Mouse (Mus musculus) CH12.LX (cell line): ENCODE results near the gene Gas2l2. TPM values are rescaled to one million over a fixed set of nuclear protein-coding genes. Genes with fewer than 3 reads are reported as not detected.

ENCODE experiments used
- DNase-seq: peaks from one replicate; pipeline ENCODE4 v3.0.0-alpha.2; 2013; ENCODE audit errors: extremely low read depth
- H3K27ac ChIP-seq: 2 replicates; pipeline ENCODE4 v1.5.1; 2012; ENCODE audit warnings: low read depth, mild to moderate bottlenecking, control low read depth, moderate library complexity; ENCODE audit not compliant: insufficient read depth
- H3K27me3 ChIP-seq: replicated peaks from 2 replicates; pipeline ENCODE3; 2012; ENCODE audit warnings: inconsistent platforms
- H3K36me3 ChIP-seq, 2 experiments: replicated peaks in 1 of 2; 2 replicates each; pipeline versions ENCODE3 to v1.6.1; 2012; ENCODE audit warnings: inconsistent platforms in 1 of 2, low read length in 1 of 2, mild to moderate bottlenecking in 1 of 2, mixed read lengths in 1 of 2, moderate library complexity in 1 of 2; ENCODE audit not compliant: control insufficient read depth in 1 of 2, insufficient read depth in 1 of 2
- H3K4me1 ChIP-seq, 2 experiments: 2 replicates each; pipeline ENCODE4 v1.6.1; 2012; ENCODE audit warnings: inconsistent platforms in 1 of 2, moderate library complexity in 1 of 2; ENCODE audit not compliant: insufficient read depth in 2 of 2, control insufficient read depth in 1 of 2
- H3K4me2 ChIP-seq: 2 replicates; pipeline ENCODE4 v1.6.1; 2012; ENCODE audit warnings: low read depth, mild to moderate bottlenecking, control low read depth; ENCODE audit not compliant: poor library complexity, insufficient read depth, severe bottlenecking
- H3K4me3 ChIP-seq, 3 experiments: fragments of 150-350 bp in 1 of 3; sonication (generic) in 1 of 3; replicated peaks in 1 of 3; 2 replicates each; pipeline versions ENCODE3 to v1.5.1; 2011 to 2012; ENCODE audit warnings: low read depth in 2 of 3, low read length in 2 of 3, mild to moderate bottlenecking in 2 of 3, moderate library complexity in 2 of 3, control low read depth in 1 of 3, improper control_type of control experiment in 1 of 3, inconsistent platforms in 1 of 3, mixed read lengths in 1 of 3; ENCODE audit not compliant: poor library complexity in 1 of 3
- H3K79me2 ChIP-seq: replicated peaks from 2 replicates; pipeline ENCODE4 v1.6.1; 2012; ENCODE audit warnings: mild to moderate bottlenecking, moderate library complexity; ENCODE audit not compliant: control insufficient read depth, poor library complexity, insufficient read depth, severe bottlenecking; ENCODE audit errors: extremely low read depth
- H3K9ac ChIP-seq: 2 replicates; pipeline ENCODE4 v1.6.1; 2012; ENCODE audit warnings: low read depth, mild to moderate bottlenecking, control low read depth, moderate library complexity; ENCODE audit not compliant: insufficient read depth
- H3K9me3 ChIP-seq: replicated peaks from 2 replicates; pipeline ENCODE3; 2012; ENCODE audit warnings: low read length, inconsistent platforms, mixed read lengths
- BHLHE40 ChIP-seq: IDR thresholded peaks from 2 replicates; pipeline ENCODE4 v1.6.1; 2011; ENCODE audit warnings: mild to moderate bottlenecking, low read depth, low read length, improper control_type of control experiment
- CHD2 ChIP-seq: IDR thresholded peaks from 2 replicates; pipeline ENCODE4 v1.6.1; 2011; ENCODE audit warnings: low read length, improper control_type of control experiment
- E2F4 ChIP-seq: IDR thresholded peaks from 2 replicates; pipeline ENCODE4 v1.6.1; 2011; ENCODE audit warnings: low read depth, low read length, improper control_type of control experiment; ENCODE audit not compliant: insufficient replicate concordance
- EP300 ChIP-seq: IDR thresholded peaks from 2 replicates; pipeline ENCODE4 v1.6.1; 2011; ENCODE audit warnings: low read length, improper control_type of control experiment
- MAFK ChIP-seq: IDR thresholded peaks from 2 replicates; pipeline ENCODE4 v1.6.1; 2011; ENCODE audit warnings: low read length, improper control_type of control experiment; ENCODE audit not compliant: insufficient replicate concordance
- MEF2A ChIP-seq: IDR thresholded peaks from 2 replicates; pipeline ENCODE4 v1.6.1; 2014; ENCODE audit warnings: low read depth, mild to moderate bottlenecking, inconsistent platforms, low read length, improper control_type of control experiment, borderline replicate concordance
- RCOR1 ChIP-seq: conservative IDR thresholded peaks from 2 replicates; pipeline ENCODE4 v1.6.1; 2012; ENCODE audit warnings: low read depth, mild to moderate bottlenecking, inconsistent platforms, low read length, improper control_type of control experiment
- SMC3 ChIP-seq: IDR thresholded peaks from 2 replicates; pipeline ENCODE4 v1.6.1; 2011; ENCODE audit warnings: low read depth, low read length, improper control_type of control experiment
- USF1 ChIP-seq: IDR thresholded peaks from 2 replicates; pipeline ENCODE4 v1.6.1; 2014; ENCODE audit warnings: low read depth, mild to moderate bottlenecking, inconsistent platforms, low read length, improper control_type of control experiment
- USF2 ChIP-seq: conservative IDR thresholded peaks from 2 replicates; pipeline ENCODE4 v1.6.1; 2011; ENCODE audit warnings: low read depth, low read length, improper control_type of control experiment
- dilution Hi-C: fragments of 300-500 bp; cut with MboI; formaldehyde crosslinking; loops from 2 replicates; pipeline ENCODE4 v1.14.3; 2020; ENCODE audit warnings: low sequenced_read_pairs; ENCODE audit not compliant: extremely low pct_unique_long_range_greater_than_20kb, extremely low pct_ligation_motif_present
- in situ Hi-C: fragments of 300-500 bp; cut with MboI; formaldehyde crosslinking; loops from 3 replicates; pipeline ENCODE4 v1.14.3; 2019; ENCODE audit warnings: low sequenced_read_pairs, low pct_ligation_motif_present, low pct_unique_long_range_greater_than_20kb, mixed read lengths
- polyA plus RNA-seq: library from polyadenylated mRNA; unstranded; fragments of >175 nt; gene quantifications from 2 replicates; pipeline ENCODE4 v1.2.1, GENCODE M21; 2012; ENCODE audit warnings: low read depth; ENCODE audit not compliant: insufficient read length
- total RNA-seq, 2 experiments: library from RNA; depleted of rRNA; stranded (reverse); fragments of 300-350 nt in 1 of 2; fragments of >200 nt in 1 of 2; gene quantifications; 2 replicates each; pipeline ENCODE4 v1.2.3; 2012 to 2014

The Gas2l2 gene
- total and polyA plus RNA-seq, 3 experiments = not detected

DNA sequence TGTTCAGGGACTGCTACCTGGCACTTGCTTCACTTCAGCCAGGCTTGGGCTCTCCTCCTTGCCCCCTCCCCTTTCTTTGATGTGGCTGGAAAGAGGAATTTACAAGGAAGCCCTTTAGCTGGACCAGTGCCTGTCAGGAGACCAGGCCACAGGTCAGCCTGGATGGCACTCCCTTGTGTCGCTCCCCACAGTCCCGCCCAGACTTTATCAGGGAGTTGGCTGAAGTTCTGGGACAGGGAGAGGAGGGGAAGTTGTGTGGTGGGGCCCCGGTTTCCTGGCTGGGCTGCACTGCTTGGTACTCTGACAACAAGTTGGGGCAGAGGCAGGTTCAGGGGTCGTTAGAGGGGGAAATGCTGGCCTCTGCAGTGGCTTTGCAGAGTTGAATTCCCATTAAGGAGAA is 25.3 kb upstream of the Gas2l2 start:
- Histone ChIP-seq H3K4me1 (peaks cover 13 to 16% of the 10 kb centered on the region in 2 experiments), H3K36me3 (no peaks in the 10 kb centered on the region), H3K27me3 (peaks cover 50% of the 10 kb centered on the region), H3K4me3 (no peak overlapping the region), H3K27ac (no peak overlapping the region), H3K4me2 (no peak overlapping the region), H3K79me2 (no peaks in the 10 kb centered on the region), H3K9ac (no peak overlapping the region), H3K9me3 (no peaks in the 10 kb centered on the region)
- in situ Hi-C loops (no loop called here), dilution Hi-C loops (no loop called here)
- no peak for TF ChIP-seq E2F4
- TF ChIP-seq SMC3 = no peak
- TF ChIP-seq MEF2A = no peak
- no peak for TF ChIP-seq USF2
- TF ChIP-seq EP300 = no peak
- no peak for DNase-seq

DNA sequence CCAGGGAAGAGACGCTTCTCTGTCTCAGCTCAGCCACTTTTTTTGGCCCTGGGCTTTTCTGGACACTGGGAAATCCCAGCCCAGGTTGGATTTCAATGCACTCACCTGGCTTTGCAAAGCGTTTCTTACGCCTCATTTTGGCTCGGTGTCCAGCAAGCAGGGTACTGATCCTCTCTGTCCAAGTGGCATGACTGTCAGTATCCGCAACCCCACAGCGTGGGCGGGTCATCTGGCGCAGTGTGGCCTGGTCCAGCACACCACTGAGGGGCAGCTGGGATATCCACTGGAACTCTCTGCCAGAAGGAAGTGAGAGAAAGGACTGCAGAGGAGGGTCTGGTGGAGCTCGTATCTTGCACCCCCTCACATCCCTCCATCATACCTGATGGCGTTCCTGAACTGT is 22.0 kb upstream of the Gas2l2 start:
- no peak for TF ChIP-seq USF1
- TF ChIP-seq RCOR1 = no peak
- TF ChIP-seq BHLHE40 = no peak
- no peak for TF ChIP-seq E2F4
- TF ChIP-seq MAFK = no peak
- dilution Hi-C loops (no loop called here), in situ Hi-C loops (no loop called here)
- Histone ChIP-seq H3K9me3 (no peaks in the 10 kb centered on the region), H3K79me2 (no peaks in the 10 kb centered on the region), H3K4me1 (peaks cover 0 to 5% of the 10 kb centered on the region in 2 experiments; a peak in 3 of 4 replicates), H3K36me3 (no peaks in the 10 kb centered on the region), H3K4me2 (no peak overlapping the region), H3K27ac (no peak overlapping the region), H3K27me3 (peaks cover 71% of the 10 kb centered on the region), H3K9ac (no peak overlapping the region), H3K4me3 (no peak overlapping the region)
- no peak for DNase-seq

DNA sequence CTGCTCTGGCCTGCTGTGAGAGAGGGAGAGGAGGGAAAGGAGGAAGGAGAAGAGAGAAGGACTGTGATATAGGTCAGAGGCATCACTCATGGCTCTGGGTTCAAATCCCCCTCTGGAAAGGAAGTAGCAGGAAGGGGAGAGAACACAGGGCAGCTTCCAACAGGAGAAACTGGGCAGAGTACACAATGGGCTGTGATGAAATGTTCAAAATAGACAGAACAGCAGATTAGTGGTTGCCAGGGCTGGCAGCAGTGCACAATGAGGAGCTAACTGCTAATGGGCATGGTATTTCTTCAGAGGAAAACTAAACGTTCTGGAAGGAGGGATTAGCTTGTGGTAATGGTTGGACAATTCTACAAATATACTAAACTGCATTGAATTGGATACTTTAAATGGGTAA is 21.3 kb upstream of the Gas2l2 start:
- no peak for DNase-seq
- dilution Hi-C loops = no loop called here

More for the DNA sequence above, 21.3 kb upstream of the Gas2l2 start:
- H3K79me2 ChIP-seq = no peaks in the 10 kb centered on the region
- H3K4me3 ChIP-seq = no peak overlapping the region
- in situ Hi-C loops = no loop called here
- no peak overlapping the region for H3K27ac ChIP-seq
- H3K36me3 ChIP-seq = no peaks in the 10 kb centered on the region
- no peak overlapping the region for H3K4me2 ChIP-seq
- H3K27me3 ChIP-seq = peaks cover 73% of the 10 kb centered on the region
- peaks cover 0 to 2% of the 10 kb centered on the region in 2 experiments; a peak in 3 of 4 replicates for H3K4me1 ChIP-seq
- no peak overlapping the region for H3K9ac ChIP-seq
- no peaks in the 10 kb centered on the region for H3K9me3 ChIP-seq
- no peak for TF ChIP-seq CHD2
